Mouse (Mus musculus) adipocyte (in vitro differentiated cells): ENCODE results near the gene Enah.
A peak's percentile ranks its signal among the peaks of the same experiment; 100 is the strongest.

Source experiments
- DNase-seq: peaks from one replicate; pipeline ENCODE4 v3.0.0-alpha.2; 2016; ENCODE audit warnings: low spot score

Enah gene

DNA sequence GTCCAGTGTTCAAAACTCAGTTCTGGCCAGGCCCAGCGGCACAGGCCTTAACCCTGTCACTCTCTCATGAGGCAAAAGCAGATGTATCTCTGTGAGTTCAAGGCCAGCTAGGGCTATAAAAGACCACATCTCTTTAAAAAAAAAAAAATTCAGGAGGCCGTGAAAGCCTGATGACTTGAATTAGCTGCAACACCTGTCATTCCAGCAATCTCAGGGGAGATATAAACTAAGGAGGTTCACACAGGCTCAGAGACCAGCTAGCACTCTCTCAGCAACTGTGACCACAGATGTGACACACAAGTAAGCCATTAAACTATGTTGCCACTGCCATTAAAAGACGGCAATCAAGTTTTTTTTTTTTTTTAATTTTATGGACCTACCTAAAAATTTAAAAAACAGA lies 56.0 kb downstream of the Enah start:
- no peak for DNase-seq

DNA sequence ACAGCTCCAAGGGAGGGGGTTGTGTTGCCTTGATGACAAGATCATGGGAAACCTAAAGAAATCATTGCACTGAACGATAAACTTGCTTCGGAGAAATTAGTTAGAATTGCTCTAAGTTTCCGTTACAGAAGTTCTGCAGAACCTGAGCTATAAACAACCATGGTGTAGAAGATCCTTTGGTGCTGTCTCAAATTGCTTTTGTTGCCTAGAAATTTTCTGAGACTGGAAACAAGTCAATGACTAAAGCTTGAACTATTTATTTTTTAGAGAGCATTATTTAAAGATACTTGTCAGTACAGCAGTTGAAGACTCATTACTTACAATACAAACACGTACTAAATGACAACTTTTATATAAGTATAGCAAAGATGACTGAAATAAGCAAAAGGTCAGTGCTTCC lies 56.4 kb downstream of the Enah start:
- DNase-seq, result no peak

DNA sequence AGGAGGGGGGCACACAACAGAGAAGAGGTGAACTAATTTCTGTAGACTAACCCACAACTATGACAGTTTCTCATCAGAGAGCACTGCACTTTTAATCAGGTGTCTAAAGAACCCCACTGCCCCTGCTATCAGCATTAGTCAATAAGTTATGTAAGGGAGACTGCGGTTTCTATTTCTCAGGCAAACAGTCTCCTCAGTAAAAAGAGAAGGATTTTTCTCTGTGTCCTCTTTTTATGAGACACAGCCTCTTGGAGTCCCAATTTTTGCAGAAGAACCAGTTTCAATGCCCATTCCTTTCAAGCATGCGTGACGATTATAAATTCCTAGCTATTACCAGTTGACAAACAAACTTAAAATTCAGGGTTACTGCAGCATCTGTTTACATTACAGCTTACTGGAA lies 59.4 kb downstream of the Enah start:
- no peak for DNase-seq

DNA sequence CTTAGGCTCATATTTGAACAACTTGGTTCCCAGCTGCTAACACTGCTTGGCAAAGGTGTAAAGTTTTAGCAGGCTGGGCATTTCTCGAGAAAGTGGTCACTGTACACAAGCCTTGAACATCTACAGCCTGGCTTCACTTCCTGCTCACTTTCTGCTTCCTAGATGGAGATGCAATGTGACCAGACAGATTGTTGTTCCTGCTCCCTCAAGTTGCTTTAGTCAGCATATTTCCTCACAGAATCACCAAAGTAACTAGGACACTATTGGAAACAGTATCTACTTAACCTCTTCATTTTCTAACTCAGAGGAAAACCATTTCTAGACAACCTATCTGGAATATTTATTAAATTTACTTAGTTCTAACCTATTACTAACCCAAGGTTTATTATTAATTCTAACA lies 61.4 kb downstream of the Enah start:
- DNase-seq, result no peak

DNA sequence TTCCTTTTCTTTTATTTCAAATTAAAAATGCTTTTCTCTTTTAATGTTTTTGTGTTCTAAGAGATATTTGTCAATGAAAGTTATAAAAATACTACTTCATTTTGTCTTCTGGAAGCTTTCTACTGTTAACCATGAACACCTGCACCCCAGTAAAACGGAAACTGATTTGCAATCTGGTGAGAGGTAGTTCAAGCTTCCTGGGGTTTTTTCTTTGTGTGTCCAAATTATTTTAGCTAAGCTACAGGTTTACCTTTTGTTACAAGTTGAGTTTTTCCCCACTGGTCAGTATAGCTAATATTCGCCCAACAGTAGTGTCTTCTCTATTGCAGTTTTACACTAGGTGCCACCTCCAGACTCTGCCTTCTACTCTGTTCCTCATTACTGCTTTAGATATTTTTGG lies 62.1 kb downstream of the Enah start:
- DNase-seq, result no peak

DNA sequence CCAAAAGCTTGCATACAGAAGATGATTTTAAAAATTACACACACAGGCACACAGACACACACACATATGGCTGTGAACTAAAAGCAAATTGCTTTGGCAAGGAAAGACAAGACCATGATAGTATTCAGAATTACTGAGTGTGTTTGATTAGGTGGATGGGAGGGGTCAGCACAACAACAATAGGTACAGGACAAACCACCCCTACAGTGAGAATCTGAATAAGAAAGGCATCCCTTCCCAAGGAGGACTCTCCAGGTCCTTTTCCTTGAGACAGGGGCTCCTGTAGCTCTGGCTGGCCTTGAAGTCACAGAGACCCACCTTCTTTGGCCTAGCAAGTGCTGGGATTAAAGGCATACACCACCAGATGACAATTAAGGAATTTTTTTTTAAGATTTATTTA lies 66.2 kb downstream of the Enah start:
- DNase-seq, result no peak

DNA sequence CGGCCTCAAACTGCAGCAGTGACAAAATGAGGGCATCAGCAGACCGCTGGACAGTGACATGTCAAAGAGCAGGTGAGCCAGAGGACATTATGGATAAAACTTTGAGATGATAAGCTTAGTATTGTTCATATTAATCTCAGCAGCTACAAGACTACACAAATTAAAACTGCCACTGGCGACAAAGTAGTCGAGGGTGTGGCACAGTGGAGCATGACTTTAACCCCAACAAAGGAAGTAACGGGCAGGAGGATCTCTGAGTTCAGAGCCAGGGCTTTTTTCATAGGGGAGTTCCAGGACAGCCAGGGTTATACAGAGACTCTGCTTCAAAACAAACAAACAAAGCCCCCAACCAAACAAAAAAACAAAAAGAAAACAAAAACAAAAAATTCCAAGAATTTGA lies 68.5 kb downstream of the Enah start:
- no peak for DNase-seq

DNA sequence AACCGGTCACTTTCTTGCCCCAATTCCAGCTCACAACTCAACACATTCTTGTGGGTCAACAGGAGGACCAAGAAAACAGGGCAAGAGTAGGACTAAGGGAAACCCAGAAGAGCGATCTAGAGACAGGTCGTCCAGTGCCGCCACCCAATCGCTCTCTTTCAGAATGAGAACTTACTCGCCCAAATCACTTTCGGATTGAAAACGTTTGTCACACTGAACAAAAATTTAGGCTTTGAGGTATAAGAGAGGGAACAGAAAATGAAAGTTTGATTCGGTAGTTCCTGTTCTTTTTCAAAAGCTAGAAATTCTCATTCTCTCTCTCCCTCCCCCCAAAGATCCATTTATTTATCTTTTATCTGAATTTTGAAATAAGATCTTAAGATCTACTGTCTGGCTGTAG lies 69.1 kb downstream of the Enah start:
- no peak for DNase-seq

DNA sequence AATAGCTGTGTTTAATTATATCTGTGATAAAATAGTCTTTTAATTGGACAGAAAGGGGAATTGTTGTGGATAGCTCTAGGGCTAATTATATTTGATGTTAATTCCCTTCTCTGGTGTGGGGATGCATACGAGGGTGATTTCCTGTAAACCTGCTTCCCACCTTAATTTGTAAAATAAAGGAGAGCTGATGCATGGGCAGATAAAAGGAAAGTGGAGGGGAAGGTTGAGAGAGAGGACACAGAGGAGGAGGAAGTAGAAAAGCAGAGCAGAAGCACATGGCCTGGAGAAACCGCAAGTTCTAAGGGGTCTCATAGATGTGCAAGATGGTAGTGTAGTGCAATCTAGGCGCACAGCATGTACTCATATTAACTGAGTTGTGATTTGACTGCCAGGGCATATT lies 71.6 kb downstream of the Enah start:
- no peak for DNase-seq

DNA sequence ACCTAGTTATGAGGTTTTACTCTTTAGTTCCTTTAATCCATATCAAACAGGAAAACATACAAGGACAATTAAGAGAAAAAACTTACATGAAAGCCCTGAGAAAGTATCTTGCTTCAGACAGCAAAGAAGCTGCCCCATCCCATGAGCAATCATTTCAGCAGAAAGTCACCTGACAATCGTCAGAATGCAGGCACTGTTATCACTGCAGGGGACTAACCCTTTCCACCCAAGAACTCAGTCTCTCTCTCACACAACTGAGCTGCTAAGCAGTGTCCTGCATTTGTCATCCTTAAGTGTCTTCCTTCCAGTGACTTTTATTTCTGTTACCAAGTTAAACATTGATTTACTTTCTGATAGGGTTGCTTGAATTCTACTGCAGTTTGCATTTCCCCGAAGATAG lies 82.7 kb downstream of the Enah start:
- no peak for DNase-seq

DNA sequence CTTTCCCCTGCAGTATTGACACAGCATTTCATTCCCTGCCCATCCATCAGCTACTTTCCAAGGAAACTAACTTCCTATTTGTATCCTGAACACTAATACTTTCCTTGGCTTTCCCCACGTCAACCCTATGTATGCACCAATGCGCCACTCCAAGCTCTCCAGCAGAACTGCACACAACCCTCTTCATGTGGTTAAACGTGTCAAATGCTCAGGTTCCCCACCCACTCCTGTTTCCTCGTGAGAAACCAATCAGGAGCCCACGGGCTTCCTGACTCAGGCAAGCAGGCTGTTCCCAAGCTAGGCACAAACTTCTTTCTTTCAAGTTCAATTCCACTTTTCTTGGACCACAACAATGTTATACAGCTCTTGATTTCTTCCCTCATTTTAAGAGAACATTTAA lies 91.4 kb downstream of the Enah start:
- no peak for DNase-seq

DNA sequence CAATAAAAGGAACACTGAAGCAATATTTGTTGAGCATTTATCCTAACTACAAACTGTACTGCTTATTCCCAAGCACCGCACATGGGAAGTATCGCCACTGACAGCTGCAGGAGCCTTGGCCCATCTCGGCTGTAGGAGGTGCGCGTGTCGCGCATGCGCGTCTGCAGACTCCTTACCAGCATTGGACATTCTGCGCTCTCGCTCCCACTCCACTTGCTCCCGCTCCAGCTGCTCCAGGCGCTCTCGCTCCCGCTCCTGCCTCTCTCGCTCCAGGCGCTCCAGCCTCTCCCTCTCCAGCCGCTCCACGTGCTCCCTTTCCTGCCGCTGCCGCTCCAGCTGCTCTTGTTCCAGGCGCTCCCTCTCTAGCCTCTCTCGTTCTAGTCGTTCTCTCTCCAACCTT lies 96.4 kb downstream of the Enah start:
- DNase-seq, result no peak

DNA sequence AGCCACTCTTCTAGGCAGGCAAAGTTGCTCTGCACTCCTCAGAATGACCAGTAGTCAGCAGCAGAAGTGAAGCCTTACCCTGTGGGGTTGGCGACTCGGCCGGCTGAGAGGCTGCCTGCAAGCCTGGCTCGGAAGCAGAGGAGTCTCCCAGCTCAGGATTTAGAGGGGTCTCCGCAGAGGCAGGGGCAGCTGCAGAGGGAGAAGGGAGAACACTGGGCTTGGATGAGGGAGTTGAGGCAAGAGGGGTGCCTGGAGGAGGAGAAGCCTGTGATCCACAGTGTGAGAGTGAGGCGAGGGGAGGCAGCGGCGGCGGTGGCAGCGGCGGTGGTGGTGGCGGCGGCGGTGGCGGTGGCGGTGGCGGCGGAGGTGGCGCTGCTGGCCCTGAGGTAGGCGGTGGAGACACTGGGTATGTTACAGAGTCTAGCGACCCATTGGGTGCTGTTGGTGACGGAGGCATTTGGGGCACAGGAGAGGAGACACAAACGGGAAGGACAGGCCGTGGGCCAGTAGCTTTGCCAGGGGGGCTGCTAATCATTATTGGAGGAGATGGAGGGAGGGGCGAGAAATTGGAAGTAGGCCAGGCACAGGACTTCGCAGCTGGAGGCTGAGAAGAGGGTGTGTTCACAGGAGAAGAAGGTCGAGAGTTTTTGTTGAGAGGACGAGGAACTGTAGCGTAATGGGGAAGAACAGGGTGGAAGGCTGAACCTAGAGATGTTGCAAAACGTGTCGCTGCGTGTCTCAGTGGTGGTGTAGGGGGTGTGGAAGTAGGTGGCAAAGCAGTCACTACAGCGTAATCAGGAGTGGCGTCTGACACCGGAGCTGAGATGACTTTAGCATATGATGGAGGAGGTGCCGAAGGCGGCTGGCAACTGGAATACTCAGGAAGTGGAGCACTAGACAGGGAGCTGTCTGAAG lies 98.0 kb downstream of the Enah start:
- DNase-seq, result no peak

DNA sequence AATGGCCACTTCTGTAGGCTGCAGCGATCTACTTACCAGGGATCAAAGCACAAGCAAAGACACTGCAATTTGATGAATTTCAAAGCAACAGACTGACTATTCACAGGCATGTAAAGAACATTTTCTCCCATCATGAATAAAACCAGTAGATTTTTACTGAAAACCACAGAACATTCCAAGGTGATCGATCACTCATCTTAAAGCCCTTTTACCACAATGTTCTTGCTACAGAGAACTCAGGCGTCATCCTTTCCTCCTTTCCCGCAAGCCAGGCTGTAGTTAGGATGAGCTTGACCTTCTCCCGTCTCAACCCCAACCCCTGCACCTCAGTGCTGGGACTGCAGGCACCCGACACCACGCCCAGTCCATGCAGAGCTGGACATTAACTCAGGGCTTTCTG lies 107.9 kb downstream of the Enah start:
- no peak for DNase-seq

DNA sequence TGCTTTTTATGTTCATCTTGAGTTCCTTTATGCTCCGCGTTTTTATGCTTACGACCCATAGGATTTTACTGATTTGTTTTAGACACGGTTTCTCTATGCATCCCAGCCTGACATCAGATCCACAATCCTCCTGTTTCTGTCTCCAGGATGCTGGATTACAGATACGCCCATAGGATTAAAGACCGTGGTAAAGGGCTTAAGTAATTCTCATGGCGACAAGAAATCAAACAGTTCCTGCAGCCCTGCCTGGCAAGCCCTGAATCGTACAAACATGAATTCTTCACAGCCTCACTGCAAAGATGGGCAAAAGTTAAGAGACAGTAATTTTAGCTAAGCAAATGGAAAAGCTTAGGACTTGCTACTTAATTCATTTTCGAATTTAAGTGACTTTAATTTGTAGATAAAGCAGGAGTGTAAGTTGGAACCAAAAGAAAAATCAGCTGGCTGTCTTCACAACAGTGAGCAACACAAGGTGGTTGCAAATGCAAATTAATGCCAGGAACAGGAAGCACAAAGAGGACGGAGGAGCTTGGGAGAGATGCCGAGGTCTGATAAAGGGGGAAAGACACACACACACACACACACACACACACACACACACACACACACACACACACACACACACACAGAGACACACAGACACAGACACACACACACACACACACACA lies 118.0 kb downstream of the Enah start:
- no peak for DNase-seq

DNA sequence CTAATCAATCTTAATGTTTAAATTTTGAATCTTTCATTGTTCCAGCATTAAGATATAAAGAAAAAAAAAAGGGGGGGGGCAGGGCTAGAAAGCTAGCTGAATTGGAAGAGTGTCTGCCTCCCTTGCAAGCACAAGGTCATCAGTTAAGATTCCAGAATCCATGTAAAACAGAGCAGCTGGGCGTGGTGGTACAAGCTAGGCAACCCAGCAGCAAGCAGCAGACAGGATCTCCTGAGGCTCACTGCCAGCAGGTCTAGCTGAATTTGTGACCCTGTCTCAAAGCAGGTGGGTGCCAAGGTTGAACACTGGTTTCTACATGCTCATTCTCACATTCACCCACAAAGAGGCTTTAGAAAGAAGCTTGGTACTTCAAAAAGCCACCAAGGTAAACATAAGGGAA lies 118.9 kb downstream of the Enah start:
- DNase-seq, result no peak

DNA sequence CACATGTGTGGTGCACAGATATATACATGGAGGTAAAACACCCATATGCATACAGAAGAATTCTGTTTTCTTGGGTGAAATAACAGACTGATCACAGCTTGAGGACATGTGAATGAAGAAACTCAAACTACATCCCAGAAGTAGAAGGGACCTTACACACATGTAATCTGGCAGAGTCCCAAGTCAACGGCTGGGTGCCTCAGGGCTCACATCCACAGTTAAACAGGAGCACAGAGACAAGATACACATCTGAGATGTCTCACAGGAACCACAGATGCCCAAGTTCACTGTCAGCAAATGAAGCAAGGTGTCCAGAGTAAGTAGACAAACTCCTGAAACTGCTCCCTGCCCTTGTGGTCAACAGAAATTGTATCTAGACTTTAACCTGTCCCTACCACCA lies 120.8 kb downstream of the Enah start:
- DNase-seq, result no peak

DNA sequence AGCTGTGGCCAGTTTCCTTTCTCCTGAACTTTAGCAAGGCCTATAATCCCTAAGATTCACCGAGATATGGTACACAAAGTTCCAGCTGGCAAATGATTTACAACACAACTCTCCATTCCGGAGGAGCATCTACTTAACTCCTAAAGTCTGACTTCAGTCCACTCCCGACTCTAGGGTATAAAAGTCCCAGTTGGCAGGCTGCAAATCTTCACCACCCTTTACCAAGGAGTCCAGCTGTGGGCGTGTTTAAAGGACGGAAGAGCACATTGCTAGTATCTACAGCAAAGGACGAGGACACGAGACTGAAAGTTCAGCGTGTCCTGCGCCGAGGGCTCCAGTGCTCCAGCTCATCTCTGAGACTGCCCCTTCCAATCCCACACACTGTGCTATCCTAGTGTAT lies 122.8 kb downstream of the Enah start:
- DNase-seq, result no peak

DNA sequence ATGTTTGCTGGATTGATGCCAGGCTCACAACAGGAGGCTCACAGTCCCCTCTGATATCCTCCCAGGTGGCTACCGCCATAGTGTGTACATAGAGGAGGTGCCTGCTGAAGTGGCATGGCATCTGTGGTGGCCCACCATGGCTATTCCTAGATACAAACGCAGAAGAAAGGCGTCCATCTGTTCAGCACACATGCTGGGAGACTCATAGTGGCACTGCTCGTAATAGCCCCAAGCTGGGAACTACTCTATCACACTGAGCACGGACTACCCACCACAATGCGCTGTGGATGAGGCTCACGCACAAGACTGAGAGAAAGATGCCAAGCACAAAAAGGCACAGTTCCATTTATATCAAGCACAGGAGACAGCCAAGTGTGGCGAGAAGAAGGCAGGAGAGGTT lies 126.1 kb downstream of the Enah start:
- DNase-seq, result no peak

DNA sequence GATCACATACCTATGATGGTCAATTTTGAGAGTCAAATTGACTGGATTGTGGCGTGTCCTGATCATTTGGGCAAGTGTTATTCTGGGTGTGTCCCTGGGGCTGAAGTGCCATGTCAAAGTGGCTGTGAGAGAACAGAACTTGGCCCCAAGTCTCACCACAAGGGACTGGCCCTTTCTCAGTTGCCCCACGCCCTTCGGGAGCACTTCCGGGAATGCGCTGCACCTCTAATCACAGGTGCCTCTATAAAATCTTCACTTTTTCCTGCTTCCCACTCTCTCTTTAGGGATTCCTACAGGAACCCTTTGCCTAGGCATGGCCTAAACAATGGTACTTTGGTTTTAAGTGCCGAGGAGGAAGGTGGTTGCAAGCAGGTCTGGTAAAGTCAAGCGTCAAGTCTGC lies 130.1 kb downstream of the Enah start:
- DNase-seq, result no peak

DNA sequence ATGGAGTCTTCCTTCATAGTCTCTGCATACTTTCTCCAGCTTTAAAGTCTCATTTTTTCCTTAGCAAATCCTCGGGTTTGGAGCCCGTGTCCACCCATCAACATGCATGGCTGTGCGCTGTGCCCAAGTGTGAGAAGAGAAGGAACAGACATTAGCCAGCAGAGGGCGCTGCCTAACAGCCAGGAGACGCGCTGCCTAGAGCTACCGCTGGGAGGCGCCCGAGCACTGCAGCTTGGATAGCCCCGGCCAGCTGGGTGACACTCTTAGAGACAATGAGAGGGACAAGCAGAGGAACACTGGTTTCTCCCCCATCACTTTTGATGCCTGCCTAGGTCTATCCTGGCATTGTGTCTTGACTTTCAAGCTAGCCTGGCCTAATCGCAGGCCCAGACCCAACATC lies 131.0 kb downstream of the Enah start:
- DNase-seq, result peak; percentile 88

DNA sequence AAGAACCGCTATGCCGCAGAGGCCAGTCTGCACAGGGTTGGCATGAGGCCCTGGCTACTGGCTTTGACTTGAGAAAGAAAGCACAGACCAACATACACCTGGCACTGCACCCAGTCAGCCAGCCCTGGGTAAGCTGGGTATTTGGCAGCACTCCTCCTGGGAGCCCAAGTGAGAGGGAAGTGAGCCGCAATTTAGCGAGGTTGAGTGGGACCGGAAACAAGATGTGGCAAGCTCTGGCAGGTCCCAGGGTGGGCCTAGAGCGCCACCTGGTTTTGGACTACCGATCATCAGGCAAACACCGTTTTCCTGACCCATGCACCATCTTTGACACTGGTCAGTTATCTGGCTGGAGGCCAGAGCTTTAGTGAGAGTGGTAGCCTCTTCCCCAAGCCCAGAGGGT lies 138.3 kb downstream of the Enah start:
- DNase-seq, result peak; percentile 61

DNA sequence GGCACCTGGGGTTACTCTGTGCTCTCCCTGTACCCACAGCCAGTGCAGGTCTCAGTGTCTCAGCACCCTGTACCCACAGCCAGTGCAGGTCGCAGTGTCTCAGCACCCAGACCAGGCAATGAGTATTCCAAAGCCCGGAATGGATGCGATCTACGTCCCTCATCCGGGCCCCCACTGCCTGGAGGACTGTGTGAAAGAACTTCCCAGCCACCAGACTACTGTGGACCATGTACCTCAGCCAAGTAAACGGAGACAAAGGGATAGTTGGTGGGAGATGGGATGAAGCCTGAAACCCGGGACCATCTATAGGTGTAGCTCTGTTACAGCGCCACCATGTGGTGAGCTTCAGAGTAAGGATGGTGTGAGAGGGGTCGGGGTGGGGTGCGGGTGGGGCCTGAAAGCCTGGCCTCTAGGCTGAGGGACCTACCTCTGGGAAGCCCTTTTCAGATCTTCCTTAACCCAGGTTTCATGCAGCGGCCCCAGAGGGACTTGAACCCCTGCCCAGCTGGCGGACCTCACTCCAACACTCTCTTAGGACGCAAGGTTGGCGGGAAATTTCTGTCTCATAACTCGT lies 139.0 kb downstream of the Enah start:
- no peak for DNase-seq
